Mouse (Mus musculus) limb, embryonic 11.5 days (tissue): ENCODE measurements around the gene Rnf220. TPM values are rescaled to one million over a fixed set of nuclear protein-coding genes. Genes with fewer than 3 reads are reported as not detected.

Experiments used
- ATAC-seq: fragments of 200-750 bp; cut with Nextera tagmentation; 2 replicates; pipeline ENCODE4 v1.8.0; 2017; ENCODE audit warnings: low read depth; ENCODE audit not compliant: insufficient number of reproducible peaks, low FRiP score, low TSS enrichment
- DNase-seq: peaks from one replicate; pipeline ENCODE4 v3.0.0-alpha.2; 2015; ENCODE audit warnings: low spot score
- H3K27ac ChIP-seq: fragments of 300-500 bp; sonication (generic); replicated peaks from 2 replicates; pipeline ENCODE4 v1.5.1; 2014; ENCODE audit warnings: low read depth, mild to moderate bottlenecking, low read length
- H3K27me3 ChIP-seq: fragments of 300-500 bp; sonication (generic); 2 replicates; pipeline ENCODE4 v1.6.1; 2014; ENCODE audit warnings: mild to moderate bottlenecking, low read length, mixed read lengths; ENCODE audit not compliant: control insufficient read depth, insufficient read depth
- H3K36me3 ChIP-seq: fragments of 300-500 bp; sonication (generic); 2 replicates; pipeline ENCODE4 v1.6.1; 2014; ENCODE audit warnings: mild to moderate bottlenecking, low read length, moderate library complexity, mixed read lengths; ENCODE audit not compliant: control insufficient read depth, insufficient read depth
- H3K4me1 ChIP-seq: fragments of 300-500 bp; sonication (generic); 2 replicates; pipeline ENCODE4 v1.6.1; 2014; ENCODE audit warnings: low read length, mixed read lengths; ENCODE audit not compliant: control insufficient read depth, insufficient read depth
- H3K4me2 ChIP-seq: fragments of 300-500 bp; sonication (generic); 2 replicates; pipeline ENCODE4 v1.6.1; 2014; ENCODE audit warnings: low read depth, mild to moderate bottlenecking, moderate library complexity; ENCODE audit not compliant: severe bottlenecking
- H3K4me3 ChIP-seq: fragments of 300-500 bp; sonication (generic); 2 replicates; pipeline ENCODE4 v1.5.1; 2014; ENCODE audit warnings: low read depth, low read length
- H3K9ac ChIP-seq: fragments of 300-500 bp; sonication (generic); 2 replicates; pipeline ENCODE4 v1.6.1; 2014; ENCODE audit warnings: mild to moderate bottlenecking, low read length
- H3K9me3 ChIP-seq: fragments of 300-500 bp; sonication (generic); 2 replicates; pipeline ENCODE4 v1.6.1; 2016; ENCODE audit warnings: low read length; ENCODE audit not compliant: control insufficient read depth
- WGBS: fragments of 180-500 bp; shearing (Covaris S2); extraction: QIAGEN DNeasy Blood & Tissue Kit; methylation state at CpG from one replicate; pipeline ENCODE4 v1.1.7; 2014; 5-methylcytosine and 5-hydroxymethylcytosine counted together
- polyA plus RNA-seq: library from polyadenylated mRNA; unstranded; fragments of >200 nt; fragmentation: Nextera tagmentation; extraction: Ambion mirVana; gene quantifications from 2 replicates; pipeline ENCODE4 v1.2.1, GENCODE M21; 2014

Gene Rnf220
- polyA plus RNA-seq, 1 experiment from 2014 or later = 69.8 TPM

GRCm38 (mm10) chr4:117360713-117361557 lies 135.9 kb downstream of the Rnf220 start:
- Histone ChIP-seq H3K4me2 (no peak overlapping the region), H3K9me3 (no peaks in the 10 kb centered on the region), H3K27me3 (no peaks in the 10 kb centered on the region), H3K9ac (no peak overlapping the region), H3K27ac (no peak overlapping the region), H3K4me3 (no peak overlapping the region), H3K36me3 (no peaks in the 10 kb centered on the region), H3K4me1 (peaks cover 30% of the 10 kb centered on the region)
- DNase-seq (no peak), ATAC-seq (no peak)
- whole genome bisulfite sequencing = 63% methylated on average over 16 of the region's 16 CpGs

GRCm38 (mm10) chr4:117359803-117360382 lies 137.0 kb downstream of the Rnf220 start:
- H3K4me2 ChIP-seq = no peak overlapping the region
- ATAC-seq (no peak), DNase-seq (no peak)
- H3K27me3 ChIP-seq = no peaks in the 10 kb centered on the region
- H3K36me3 ChIP-seq = no peaks in the 10 kb centered on the region
- H3K27ac ChIP-seq = no peak overlapping the region
- H3K9ac ChIP-seq = no peak overlapping the region
- H3K4me3 ChIP-seq = no peak overlapping the region
- 77% methylated on average over 17 of the region's 17 CpGs for WGBS
- H3K4me1 ChIP-seq = peaks cover 30% of the 10 kb centered on the region
- no peaks in the 10 kb centered on the region for H3K9me3 ChIP-seq

GRCm38 (mm10) chr4:117357917-117358316 lies 138.9 kb downstream of the Rnf220 start:
- no peaks in the 10 kb centered on the region for H3K27me3 ChIP-seq
- DNase-seq = no peak
- no peaks in the 10 kb centered on the region for H3K36me3 ChIP-seq
- no peaks in the 10 kb centered on the region for H3K9me3 ChIP-seq
- H3K4me2 ChIP-seq = no peak overlapping the region
- peaks cover 38% of the 10 kb centered on the region for H3K4me1 ChIP-seq
- no peak for ATAC-seq
- no peak overlapping the region for H3K4me3 ChIP-seq
- H3K9ac ChIP-seq = no peak overlapping the region
- 57% methylated on average over 7 of the region's 7 CpGs for WGBS
- no peak overlapping the region for H3K27ac ChIP-seq

GRCm38 (mm10) chr4:117357104-117357503 lies 139.7 kb downstream of the Rnf220 start:
- no peak overlapping the region for H3K27ac ChIP-seq
- 26% methylated on average over 5 of the region's 5 CpGs for WGBS
- peaks cover 44% of the 10 kb centered on the region for H3K4me1 ChIP-seq
- ATAC-seq (no peak), DNase-seq (no peak)
- H3K27me3 ChIP-seq = no peaks in the 10 kb centered on the region
- H3K4me3 ChIP-seq = no peak overlapping the region
- H3K9me3 ChIP-seq = no peaks in the 10 kb centered on the region
- no peaks in the 10 kb centered on the region for H3K36me3 ChIP-seq
- no peak overlapping the region for H3K4me2 ChIP-seq
- 0 out of 2 replicates have a peak overlapping the region, but pooled peaks have one; percentile 4 for H3K9ac ChIP-seq

GRCm38 (mm10) chr4:117356223-117356622 lies 140.6 kb downstream of the Rnf220 start:
- peaks cover 39% of the 10 kb centered on the region for H3K4me1 ChIP-seq

GRCm38 (mm10) chr4:117354651-117355050 lies 142.2 kb downstream of the Rnf220 start:
- no peaks in the 10 kb centered on the region for H3K36me3 ChIP-seq
- H3K9me3 ChIP-seq = no peaks in the 10 kb centered on the region
- ATAC-seq = no peak
- H3K4me3 ChIP-seq = no peak overlapping the region
- H3K27me3 ChIP-seq = no peaks in the 10 kb centered on the region
- no peak overlapping the region for H3K4me2 ChIP-seq
- WGBS = 74% methylated on average over 6 of the region's 6 CpGs
- no peak overlapping the region for H3K27ac ChIP-seq
- peaks cover 40% of the 10 kb centered on the region for H3K4me1 ChIP-seq
- no peak for DNase-seq
- H3K9ac ChIP-seq = no peak overlapping the region

More at GRCm38 (mm10) chr4:117356223-117356622, 140.6 kb downstream of the Rnf220 start:
- ATAC-seq (no peak), DNase-seq (no peak)
- Histone ChIP-seq H3K27me3 (no peaks in the 10 kb centered on the region), H3K4me3 (no peak overlapping the region), H3K27ac (no peak overlapping the region), H3K4me2 (no peak overlapping the region), H3K9me3 (no peaks in the 10 kb centered on the region), H3K36me3 (no peaks in the 10 kb centered on the region), H3K9ac (no peak overlapping the region)
- WGBS = 73% methylated on average over 2 of the region's 2 CpGs

- H3K27ac ChIP-seq = no peak overlapping the region
- no peak for DNase-seq
- no peaks in the 10 kb centered on the region for H3K27me3 ChIP-seq
- WGBS = 53% methylated on average over 9 of the region's 9 CpGs
- H3K4me1 ChIP-seq = peaks cover 39% of the 10 kb centered on the region
- no peaks in the 10 kb centered on the region for H3K9me3 ChIP-seq
- H3K4me3 ChIP-seq = no peak overlapping the region
- no peak overlapping the region for H3K4me2 ChIP-seq
- no peak overlapping the region for H3K9ac ChIP-seq
- H3K36me3 ChIP-seq = no peaks in the 10 kb centered on the region
- ATAC-seq = no peak
Measured at GRCm38 (mm10) chr4:117352957-117353356, 143.9 kb downstream of the Rnf220 start.

GRCm38 (mm10) chr4:117352071-117352470 lies 144.8 kb downstream of the Rnf220 start:
- no peak for ATAC-seq

More at GRCm38 (mm10) chr4:117352071-117352470, 144.8 kb downstream of the Rnf220 start:
- H3K4me1 ChIP-seq = peaks cover 30% of the 10 kb centered on the region
- no peak for DNase-seq
- no peaks in the 10 kb centered on the region for H3K27me3 ChIP-seq
- no peak overlapping the region for H3K4me3 ChIP-seq
- WGBS = 91% methylated on average over 5 of the region's 5 CpGs
- H3K36me3 ChIP-seq = no peaks in the 10 kb centered on the region
- H3K4me2 ChIP-seq = no peak overlapping the region
- no peak overlapping the region for H3K27ac ChIP-seq
- no peaks in the 10 kb centered on the region for H3K9me3 ChIP-seq
- no peak overlapping the region for H3K9ac ChIP-seq
